ENCODE assay signal across 22 mouse cellular contexts in the genomic region with DNA sequence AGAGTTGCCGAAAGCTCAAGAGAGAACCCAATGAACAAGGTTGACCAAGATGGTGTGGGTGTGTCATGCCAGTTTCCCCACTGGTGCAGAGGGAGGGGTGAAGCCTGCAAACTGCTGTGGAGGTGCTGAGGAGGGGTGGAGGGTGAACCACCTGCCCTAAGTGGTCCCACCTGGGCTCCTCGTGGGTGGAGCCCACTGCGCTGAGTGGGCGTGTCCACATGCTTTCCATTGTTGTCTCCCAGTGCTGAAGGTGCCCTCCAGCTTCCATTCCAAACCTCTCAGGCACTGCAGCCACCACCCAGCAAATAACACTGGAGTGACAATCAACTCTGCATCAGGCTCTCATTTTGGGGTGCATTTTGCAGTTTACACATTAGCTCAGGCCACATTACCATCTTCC.
DNase-seq lines count a peak whose midpoint lies in the region; TF ChIP-seq lines count a peak whose summit lies in the region.
"Had no signal": no experiment of that assay in that cellular context is flagged by ENCODE, and none has a peak within 500 bp of the region (broad histone marks: within the 10 kb centered on the region; RNA-seq: fewer than 3 reads in every experiment).

No protein-coding gene starts in this region.

- peaks cover 28% of the 10 kb centered on the region for H3K4me1 ChIP-seq in E14TG2a.4 (replicated peaks; ENCODE audit: low read depth, low read length)

- no peak for TF ChIP-seq CTCF in E14TG2a.4 (conservative IDR thresholded peaks at IDR 0.05; ENCODE audit: low read length)

- DNase-seq in ES-CJ7 (ENCODE audit: low read depth, low spot score) (peak; percentile 73), R1 (ENCODE audit: low read depth, low spot score) (peak; percentile 26), ZHBTc4 (ENCODE audit: low read depth, low spot score) (peak; percentile 76)
- DNase-seq in cerebellum, postnatal 14 days, result no peak
- DNase-seq in heart, postnatal 4 days, result no peak
- no peak for DNase-seq in ovary, postnatal 36 days (ENCODE audit: low spot score)
- no peak for DNase-seq in gastrocnemius, postnatal 10 days
- DNase-seq: adrenal gland, adult 2 months; adrenal gland, postnatal 10 days; adrenal gland, postnatal 25 days; cerebellum, adult 11 months; cerebellum, adult 18-20 months; cerebellum, adult 8-10 months; cerebellum, adult 9-11 months; cerebellum, postnatal 25 days; forebrain, postnatal 0 days had no signal

- peaks cover 6% of the 10 kb centered on the region for H3K27me3 ChIP-seq in E14TG2a.4 (ENCODE audit: insufficient read depth, low read length)
- H3K27me3 ChIP-seq: Patski had no signal

- H3K9me3 ChIP-seq in E14TG2a.4 (ENCODE audit: low read length), result no peaks in the 10 kb centered on the region
- H3K9me3 ChIP-seq: embryonic facial prominence, embryonic 13.5 days; forebrain, embryonic 13.5 days; forebrain, embryonic 15.5 days had no signal

- 0 out of 2 replicates have a peak overlapping the region, but pooled peaks have one; percentile 3 for H3K4me3 ChIP-seq in E14TG2a.4 (replicated peaks; ENCODE audit: low read length)
- H3K4me3 ChIP-seq: embryonic facial prominence, embryonic 13.5 days; forebrain, embryonic 13.5 days; forebrain, embryonic 15.5 days had no signal

- no peaks in the 10 kb centered on the region for H3K36me3 ChIP-seq in E14TG2a.4 (ENCODE audit: insufficient read depth, low read length)
- H3K36me3 ChIP-seq: embryonic facial prominence, embryonic 13.5 days; forebrain, embryonic 15.5 days; G1E had no signal

Comparison
In these comparisons a context has a peak if more than half of its experiments do, and no peak if none do; other contexts are left out.
1. DNase-seq: peak in ES-CJ7 (single experiment), R1 (single experiment) and ZHBTc4 (single experiment); none in cerebellum, postnatal 14 days (0 of 2), heart, postnatal 4 days (single experiment), ovary, postnatal 36 days (single experiment) and gastrocnemius, postnatal 10 days (single experiment).